Mouse (Mus musculus): ENCODE data around the gene Cd44. TPM values are rescaled to one million over a fixed set of nuclear protein-coding genes. Genes with fewer than 3 reads are reported as not detected.

Gene Cd44
- 100 to 1,000 TPM; 433 to 490 TPM for total RNA-seq (2023)

DNA sequence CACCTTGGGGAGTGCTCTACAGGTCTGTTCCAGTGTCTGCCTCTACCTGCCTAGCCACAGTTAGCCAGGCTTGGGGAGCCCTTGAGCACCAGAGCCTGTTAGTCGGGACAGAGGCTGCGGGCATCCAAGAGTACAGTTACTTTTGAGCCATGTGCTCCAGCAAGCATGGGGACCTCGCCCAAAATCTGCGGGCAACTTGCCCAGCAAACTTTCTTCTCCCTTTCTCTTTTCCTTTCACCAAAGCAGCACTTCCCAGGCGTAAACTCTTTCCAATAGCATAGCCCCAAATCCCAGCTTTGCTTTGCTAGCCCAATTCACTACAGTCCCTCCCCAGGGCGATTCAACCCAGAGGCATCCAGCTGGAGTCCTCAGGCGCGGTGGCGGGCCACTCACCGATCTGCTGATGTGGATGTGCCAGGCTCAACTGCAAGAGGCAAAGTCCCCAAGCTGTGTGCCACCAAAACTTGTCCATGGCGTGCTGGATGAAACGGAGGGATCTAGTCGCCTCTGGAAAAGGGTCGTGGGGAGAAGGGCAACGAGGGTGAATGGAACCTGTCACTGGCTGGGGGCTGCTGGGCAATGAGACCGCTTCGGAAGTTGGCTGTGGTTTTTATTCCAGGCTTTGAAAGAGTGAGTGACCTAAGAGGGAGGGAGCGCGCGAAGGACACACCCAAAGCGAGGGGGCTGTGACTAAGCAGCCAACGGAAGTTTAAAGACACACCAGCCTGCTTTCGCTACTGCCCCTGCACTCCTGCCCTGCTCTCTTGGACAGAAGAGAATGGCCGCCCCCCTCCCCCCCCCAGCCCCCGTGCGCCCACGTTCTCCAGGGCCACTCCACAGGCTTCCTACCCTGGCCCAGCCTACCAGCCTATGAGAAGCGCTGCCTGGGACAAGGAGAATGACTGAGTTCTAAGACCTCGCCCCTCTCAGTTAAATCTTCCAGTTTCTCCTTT, at the start of gene Cd44:
Cd44 (minus strand) TSS at position 791 of the 953 bp plus-strand sequence.

Other genes with a start within 250 kb of the Cd44 start
- not detected for gene Slc1a2, start 243.0 kb downstream of the Cd44 start, total RNA-seq (2023)
- gene Pdhx, start 171.8 kb upstream of the Cd44 start, total RNA-seq (2023): 10 to 100 TPM in 1 of 2 experiments, 1 to 10 TPM in 1; 8.9 to 10.7 TPM
- 10 to 100 TPM in 1 of 2 experiments, 1 to 10 TPM in 1; 8.9 to 19.0 TPM for gene Apip, start 172.0 kb upstream of the Cd44 start, total RNA-seq (2023)